Mouse (Mus musculus): ENCODE measurements around the gene Cxcr1. TPM values are rescaled to one million over a fixed set of nuclear protein-coding genes. Genes with fewer than 3 reads are reported as not detected.
"Not testable (repeated sequence)": the region's sequence is repeated elsewhere in the genome, so short reads cannot be mapped to it uniquely, and the experiment has no call there.

Cxcr1 gene
- total and polyA plus RNA-seq, 2 experiments from 2014 or later = not detected

DNA sequence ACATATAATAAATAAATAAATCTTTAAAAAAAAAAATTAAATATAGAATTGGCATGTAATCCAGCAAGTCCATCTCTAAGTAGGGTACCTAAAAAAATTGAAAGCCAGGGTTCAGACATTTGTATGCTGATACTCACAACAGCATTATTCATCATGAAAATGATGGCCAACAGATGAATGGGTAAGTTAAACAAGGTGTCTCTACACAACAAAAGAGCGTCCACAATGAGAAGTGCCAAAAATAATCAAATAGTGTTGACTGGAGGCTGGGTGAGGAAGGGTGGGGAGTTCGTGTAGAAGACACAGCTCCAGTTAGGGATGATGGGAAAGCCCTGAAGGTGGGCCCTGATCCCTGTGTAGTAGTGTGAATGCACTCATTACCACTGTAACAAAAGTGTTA, 34.4 kb downstream of the Cxcr1 start:
- TF ChIP-seq EP300 (IDR thresholded peaks at IDR 0.05; ENCODE audit: low read depth) (no peak), CTCF (IDR thresholded peaks at IDR 0.05; ENCODE audit: low read depth) (no peak)
- ATAC-seq (ENCODE audit: insufficient read depth, low read depth) (no peak), DNase-seq (ENCODE audit: low spot score) (no peak)
- Histone ChIP-seq H3K4me1 (ENCODE audit: control insufficient read depth, insufficient read depth) (no peaks in the 10 kb centered on the region), H3K27me3 (ENCODE audit: control insufficient read depth, insufficient read depth, low read length) (no peaks in the 10 kb centered on the region), H3K27ac (ENCODE audit: low read depth) (no peak overlapping the region), H3K4me3 (ENCODE audit: low read depth, low read length) (no peak overlapping the region), H3K9ac (replicated peaks; ENCODE audit: low read depth, low read length) (no peak overlapping the region), H3K36me3 (replicated peaks; ENCODE audit: control insufficient read depth, insufficient read depth, low read length) (no peaks in the 10 kb centered on the region), H3K4me2 (ENCODE audit: low read depth, low read length) (no peak overlapping the region), H3K9me3 (replicated peaks; ENCODE audit: control insufficient read depth, low read length) (no peaks in the 10 kb centered on the region)
- WGBS = 37% methylated on average over 2 of the region's 2 CpGs

- not testable (repeated sequence) for DNase-seq (ENCODE audit: low spot score); H3K36me3 ChIP-seq (replicated peaks; ENCODE audit: control insufficient read depth, insufficient read depth, low read length); ATAC-seq (ENCODE audit: insufficient read depth, low read depth); H3K27me3 ChIP-seq (ENCODE audit: control insufficient read depth, insufficient read depth, low read length); H3K4me1 ChIP-seq (ENCODE audit: control insufficient read depth, insufficient read depth); H3K27ac ChIP-seq (ENCODE audit: low read depth); H3K9me3 ChIP-seq (replicated peaks; ENCODE audit: control insufficient read depth, low read length); H3K4me2 ChIP-seq (ENCODE audit: low read depth, low read length); H3K9ac ChIP-seq (replicated peaks; ENCODE audit: low read depth, low read length); H3K4me3 ChIP-seq (ENCODE audit: low read depth, low read length)
- WGBS = 77% methylated on average over 4 of the region's 5 CpGs
Measured at GRCm38 (mm10) chr1:74159613-74160012, 34.8 kb downstream of the Cxcr1 start.

DNA sequence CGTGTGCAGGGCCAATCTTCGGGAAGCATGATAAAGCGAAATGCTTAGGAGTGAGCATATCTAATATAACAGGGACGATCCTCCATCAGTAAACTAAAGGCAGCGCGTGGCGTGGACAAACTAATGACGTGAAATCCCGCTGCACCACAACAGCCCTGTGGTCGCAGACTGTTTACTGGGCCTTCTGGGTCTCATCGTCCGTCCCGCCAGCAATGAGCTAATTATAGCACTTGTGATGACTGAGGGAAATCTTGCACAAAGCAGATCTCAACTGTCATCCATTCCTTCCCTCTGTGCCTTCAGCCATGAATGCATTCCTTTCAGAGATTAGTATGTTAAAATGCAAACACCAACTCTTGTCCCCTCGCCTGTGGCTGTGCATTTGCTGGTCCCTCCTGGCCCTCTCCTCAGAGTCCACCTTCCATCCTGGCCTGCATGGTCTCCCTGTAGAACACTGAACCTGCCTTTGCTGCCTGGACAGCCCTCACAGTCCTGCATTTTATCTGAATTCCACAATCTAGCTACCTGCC, 38.0 kb downstream of the Cxcr1 start:
- DNase-seq (ENCODE audit: low spot score) = peak; percentile 29
- peak; percentile 75 for ATAC-seq (ENCODE audit: insufficient read depth, low read depth)
- Histone ChIP-seq H3K9ac (replicated peaks; ENCODE audit: low read depth, low read length) (no peak overlapping the region), H3K27me3 (ENCODE audit: control insufficient read depth, insufficient read depth, low read length) (no peaks in the 10 kb centered on the region), H3K36me3 (replicated peaks; ENCODE audit: control insufficient read depth, insufficient read depth, low read length) (no peaks in the 10 kb centered on the region), H3K27ac (ENCODE audit: low read depth) (peak overlapping the region; percentile 22; the same call in 1 of the 2 replicates), H3K4me1 (ENCODE audit: control insufficient read depth, insufficient read depth) (no peaks in the 10 kb centered on the region), H3K4me2 (ENCODE audit: low read depth, low read length) (no peak overlapping the region), H3K4me3 (ENCODE audit: low read depth, low read length) (no peak overlapping the region), H3K9me3 (replicated peaks; ENCODE audit: control insufficient read depth, low read length) (no peaks in the 10 kb centered on the region)
- 43% methylated on average over 14 of the region's 14 CpGs for WGBS
- no peak for TF ChIP-seq CTCF (IDR thresholded peaks at IDR 0.05; ENCODE audit: low read depth)
- TF ChIP-seq EP300 (IDR thresholded peaks at IDR 0.05; ENCODE audit: low read depth) = no peak

DNA sequence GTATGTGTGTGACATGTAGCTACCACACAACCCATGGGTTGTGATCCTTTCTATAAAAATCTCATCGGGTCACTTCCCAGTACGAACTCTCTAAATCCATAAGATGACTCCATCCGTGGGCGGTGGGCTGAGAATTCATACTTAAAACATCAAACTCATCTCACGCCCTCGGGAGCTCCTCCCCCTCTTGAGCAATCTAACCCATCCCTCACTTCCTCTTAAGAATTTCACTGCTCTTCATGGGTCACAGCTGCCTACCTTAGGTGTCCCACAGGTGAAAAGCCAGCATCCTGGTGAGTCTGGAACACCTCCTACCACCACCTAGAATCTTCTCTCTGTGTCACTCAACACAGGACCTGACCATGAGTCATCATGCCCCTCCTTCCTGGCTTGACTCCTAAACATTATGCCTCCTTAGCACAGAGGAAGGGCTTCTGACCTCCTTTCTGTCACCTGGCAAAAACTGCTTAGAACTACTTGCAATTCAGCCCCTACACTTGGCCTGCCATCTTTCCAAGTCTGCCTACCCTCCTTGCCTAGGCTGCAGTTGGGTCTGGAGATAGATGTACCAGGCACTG, 38.9 kb downstream of the Cxcr1 start:
- Histone ChIP-seq H3K27ac (ENCODE audit: low read depth) (no peak overlapping the region), H3K27me3 (ENCODE audit: control insufficient read depth, insufficient read depth, low read length) (no peaks in the 10 kb centered on the region), H3K36me3 (replicated peaks; ENCODE audit: control insufficient read depth, insufficient read depth, low read length) (no peaks in the 10 kb centered on the region), H3K9me3 (replicated peaks; ENCODE audit: control insufficient read depth, low read length) (no peaks in the 10 kb centered on the region), H3K4me2 (ENCODE audit: low read depth, low read length) (no peak overlapping the region), H3K4me1 (ENCODE audit: control insufficient read depth, insufficient read depth) (no peaks in the 10 kb centered on the region), H3K9ac (replicated peaks; ENCODE audit: low read depth, low read length) (no peak overlapping the region), H3K4me3 (ENCODE audit: low read depth, low read length) (no peak overlapping the region)
- ATAC-seq (ENCODE audit: insufficient read depth, low read depth) (no peak), DNase-seq (ENCODE audit: low spot score) (no peak)
- TF ChIP-seq CTCF (IDR thresholded peaks at IDR 0.05; ENCODE audit: low read depth) = no peak
- no peak for TF ChIP-seq EP300 (IDR thresholded peaks at IDR 0.05; ENCODE audit: low read depth)
- 86% methylated on average over 6 of the region's 6 CpGs for WGBS

- Histone ChIP-seq H3K27ac (ENCODE audit: low read depth) (no peak within 1 kb of the TSS), H3K36me3 (replicated peaks; ENCODE audit: control insufficient read depth, insufficient read depth, low read length) (no peaks in the 10 kb centered on the region), H3K4me3 (ENCODE audit: low read depth, low read length) (no peak within 1 kb of the TSS), H3K9ac (replicated peaks; ENCODE audit: low read depth, low read length) (no peak within 1 kb of the TSS), H3K27me3 (ENCODE audit: control insufficient read depth, insufficient read depth, low read length) (no peaks in the 10 kb centered on the region), H3K4me1 (ENCODE audit: control insufficient read depth, insufficient read depth) (no peaks in the 10 kb centered on the region), H3K9me3 (replicated peaks; ENCODE audit: control insufficient read depth, low read length) (no peaks in the 10 kb centered on the region), H3K4me2 (ENCODE audit: low read depth, low read length) (no peak within 1 kb of the TSS)
- TF ChIP-seq CTCF (IDR thresholded peaks at IDR 0.05; ENCODE audit: low read depth) (no peak), EP300 (IDR thresholded peaks at IDR 0.05; ENCODE audit: low read depth) (no peak)
- DNase-seq (ENCODE audit: low spot score) (no peak), ATAC-seq (ENCODE audit: insufficient read depth, low read depth) (no peak)
- WGBS = 66% methylated on average over 8 of the region's 8 CpGs
Measured at GRCm38 (mm10) chr1:74153461-74154184, 40.8 kb downstream of the Cxcr1 start, which contains the start of gene Cxcr2. TSS of gene Cxcr2 (plus strand) at chr1:74153989.
